Mouse (Mus musculus) left cerebral cortex, adult 2 months (tissue): ENCODE measurements around the gene Zfp385c. TPM values are rescaled to one million over a fixed set of nuclear protein-coding genes. Genes with fewer than 3 reads are reported as not detected.

Experiments
- DNase-seq, 2 experiments: peaks; one replicate each; pipeline ENCODE4 v3.0.0; 2021 to 2022; ENCODE audit warnings: low spot score in 2 of 2, mixed read lengths in 1 of 2; ENCODE audit errors: extremely low spot score in 1 of 2
- H3K27ac ChIP-seq: fragments of 200-600 bp; 2 replicates; pipeline ENCODE4 v1.8.1; 2022
- H3K4me3 ChIP-seq: fragments of 200-600 bp; 2 replicates; pipeline ENCODE4 v1.8.1; 2022
- CTCF ChIP-seq: fragments of 200-600 bp; IDR thresholded peaks from 2 replicates; pipeline ENCODE4 v1.8.1; 2022; ENCODE audit warnings: antibody characterized with exemption, mild to moderate bottlenecking, moderate library complexity
- intact Hi-C: fragments of 180-260 bp; cut with DNase I; formaldehyde crosslinking; loops from one replicate; pipeline ENCODE4 v1.15.1; 2025
- total RNA-seq, 2 experiments: library from RNA; stranded (reverse); gene quantifications; 2 replicates each; pipeline ENCODE4 v1.2.3; 2021

Zfp385c gene
- total RNA-seq, 2 experiments from 2014 or later: 0.16 to 0.26 TPM

GRCm38 (mm10) chr11:100727201-100727600, 34.9 kb upstream of the Zfp385c start:
- no peak overlapping the region for H3K4me3 ChIP-seq
- TF ChIP-seq CTCF: no peak
- DNase-seq: no peak
- intact Hi-C loops: no loop called here
- no peak overlapping the region for H3K27ac ChIP-seq

DNA sequence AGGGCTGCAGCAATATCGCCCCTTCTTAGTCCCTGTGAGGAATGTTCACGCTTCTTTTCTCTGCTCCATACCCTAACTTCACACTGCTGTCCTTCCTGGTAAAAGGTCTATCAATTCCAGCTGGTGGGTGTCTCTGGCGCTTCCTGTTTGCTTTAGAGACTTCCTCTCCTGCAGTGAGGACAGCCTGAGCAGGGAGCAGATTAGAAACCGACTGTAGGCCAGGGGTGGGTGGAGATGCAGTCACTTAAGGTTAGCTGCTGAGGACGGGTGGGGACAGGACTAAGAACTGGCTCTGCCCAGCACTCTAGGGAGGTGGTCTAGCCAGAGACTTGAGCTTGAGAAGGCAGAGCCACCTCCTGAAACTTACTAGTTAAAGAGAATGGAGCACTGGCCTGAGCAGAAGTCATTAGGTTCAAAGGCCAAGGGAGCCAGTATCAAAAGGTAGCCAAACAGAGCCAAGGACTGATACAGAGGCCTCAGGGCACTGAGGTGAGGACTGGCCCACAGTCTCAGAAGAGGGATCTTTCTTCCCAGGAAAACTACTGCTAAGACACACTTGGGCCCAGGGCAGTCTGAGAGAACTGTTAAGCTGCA, 32.8 kb upstream of the Zfp385c start:
- TF ChIP-seq CTCF: no peak
- intact Hi-C loops: no loop called here
- no peak for DNase-seq
- H3K4me3 ChIP-seq: no peak overlapping the region
- H3K27ac ChIP-seq: peak overlapping the region; percentile 64

- Histone ChIP-seq H3K27ac (peak overlapping the region; percentile 88), H3K4me3 (no peak overlapping the region)
- intact Hi-C loops: no loop called here
- DNase-seq: no peak
- TF ChIP-seq CTCF: no peak
Measured at GRCm38 (mm10) chr11:100722493-100723028, 30.3 kb upstream of the Zfp385c start.

GRCm38 (mm10) chr11:100721776-100722492, 29.7 kb upstream of the Zfp385c start:
- no peak overlapping the region for H3K4me3 ChIP-seq
- H3K27ac ChIP-seq: peak overlapping the region; percentile 88
- intact Hi-C loops: loop anchor here (2.0 kb wide), 1 partner anchor 15 kb away; no protein-coding TSS in a partner anchor
- TF ChIP-seq CTCF: no peak
- no peak for DNase-seq

DNA sequence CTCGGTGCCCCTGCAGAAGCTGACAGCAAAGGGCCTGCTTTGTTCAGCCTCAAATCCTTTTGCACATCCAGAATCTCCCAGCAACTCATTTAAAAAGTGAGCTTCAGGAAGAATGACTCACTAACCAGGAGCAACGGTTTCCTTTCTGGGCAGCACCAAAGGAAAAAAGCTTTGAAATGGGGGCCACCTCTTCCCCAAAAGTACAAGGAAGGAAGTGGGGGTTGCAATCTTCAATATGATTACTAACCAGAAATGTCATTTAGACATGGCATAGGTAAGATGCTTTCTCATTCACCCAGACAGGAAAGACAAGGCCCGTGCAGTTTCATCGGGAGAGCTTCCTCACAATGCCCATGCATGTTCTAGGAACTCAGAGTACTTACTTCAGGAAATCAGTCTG, 29.0 kb upstream of the Zfp385c start:
- DNase-seq: no peak
- H3K27ac ChIP-seq: peak overlapping the region; percentile 88
- TF ChIP-seq CTCF: no peak
- intact Hi-C loops: loop anchor here (2.0 kb wide), 1 partner anchor 16 kb away; no protein-coding TSS in a partner anchor
- H3K4me3 ChIP-seq: no peak overlapping the region

DNA sequence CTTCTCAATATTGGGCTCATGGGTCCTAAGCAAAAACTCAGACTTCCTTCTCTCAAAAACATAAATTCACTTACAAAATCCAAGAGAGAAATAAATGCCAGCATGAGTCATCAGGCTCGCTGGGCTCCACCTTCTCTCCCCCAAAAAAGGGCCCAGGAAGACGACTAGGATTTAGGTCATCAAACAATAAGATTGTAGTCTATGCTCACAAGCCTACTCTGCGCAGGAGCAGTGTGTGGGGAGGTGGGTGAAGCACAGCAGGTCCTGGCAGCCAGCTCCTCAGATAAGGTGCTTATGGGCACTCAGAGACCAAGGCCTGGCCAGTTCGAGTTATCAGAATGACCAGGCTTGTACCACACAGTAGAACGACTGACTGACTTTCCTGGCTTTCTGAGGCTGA, 28.1 kb upstream of the Zfp385c start:
- peak in 1 of 2 experiments; percentile 38 for DNase-seq
- peak overlapping the region; percentile 88 for H3K27ac ChIP-seq
- intact Hi-C loops: loop anchor here (2.0 kb wide), 1 partner anchor 16 kb away; no protein-coding TSS in a partner anchor
- TF ChIP-seq CTCF: no peak
- H3K4me3 ChIP-seq: no peak overlapping the region

DNA sequence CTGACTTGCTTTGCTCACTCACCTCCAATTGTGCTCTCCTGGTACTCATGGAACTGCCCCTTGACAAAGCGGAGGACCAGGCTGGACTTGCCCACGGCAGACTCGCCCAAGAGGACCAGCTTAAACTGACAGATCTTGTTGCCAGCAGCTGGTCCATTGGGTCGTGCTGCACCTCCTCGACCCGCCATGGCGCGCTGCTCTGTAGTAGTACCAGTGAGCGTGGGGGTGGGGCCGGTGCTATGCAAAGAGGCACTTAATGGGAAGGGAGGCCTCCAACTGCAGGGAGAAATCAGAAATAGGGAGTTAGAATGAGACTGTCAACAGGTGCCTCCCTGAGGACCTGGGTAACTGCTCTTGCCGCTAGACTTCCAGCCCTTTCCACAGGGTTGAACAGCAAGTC, 27.6 kb upstream of the Zfp385c start:
- peak overlapping the region; percentile 88 for H3K27ac ChIP-seq
- TF ChIP-seq CTCF: no peak
- intact Hi-C loops: loop anchor here (2.0 kb wide), 1 partner anchor 17 kb away; no protein-coding TSS in a partner anchor

GRCm38 (mm10) chr11:100719312-100719711, 27.1 kb upstream of the Zfp385c start:
- intact Hi-C loops: no loop called here
- DNase-seq: no peak
- H3K4me3 ChIP-seq: no peak overlapping the region
- no peak for TF ChIP-seq CTCF
- peak overlapping the region; percentile 88 for H3K27ac ChIP-seq

More for the DNA sequence above, 27.6 kb upstream of the Zfp385c start:
- H3K4me3 ChIP-seq: no peak overlapping the region
- DNase-seq: no peak

DNA sequence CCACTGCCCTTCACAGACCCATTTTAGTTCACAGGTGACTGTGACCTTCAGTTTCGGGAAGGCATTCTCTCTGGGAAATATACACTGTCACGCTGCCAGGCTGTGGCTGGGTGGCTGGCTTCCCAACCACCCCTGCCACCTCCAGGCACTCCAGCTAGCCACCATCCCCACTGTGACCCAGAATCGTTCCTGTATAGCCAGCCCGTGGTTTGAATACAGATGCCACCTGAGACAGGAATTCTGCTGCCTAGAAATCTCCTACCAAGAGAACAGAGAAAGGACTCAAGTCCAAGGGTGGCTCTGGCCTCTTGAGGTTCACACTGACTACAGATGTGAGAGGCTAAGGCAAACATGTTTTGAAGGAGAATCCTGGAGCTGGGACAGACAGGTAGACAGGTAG, 26.6 kb upstream of the Zfp385c start:
- H3K4me3 ChIP-seq: no peak overlapping the region
- peak overlapping the region; percentile 88 for H3K27ac ChIP-seq
- no peak for DNase-seq
- intact Hi-C loops: no loop called here
- TF ChIP-seq CTCF: no peak

- no peak for TF ChIP-seq CTCF
- Histone ChIP-seq H3K4me3 (no peak overlapping the region), H3K27ac (peak overlapping the region; percentile 88)
- intact Hi-C loops: no loop called here
- no peak for DNase-seq
Measured at GRCm38 (mm10) chr11:100718462-100718861, 26.2 kb upstream of the Zfp385c start.

DNA sequence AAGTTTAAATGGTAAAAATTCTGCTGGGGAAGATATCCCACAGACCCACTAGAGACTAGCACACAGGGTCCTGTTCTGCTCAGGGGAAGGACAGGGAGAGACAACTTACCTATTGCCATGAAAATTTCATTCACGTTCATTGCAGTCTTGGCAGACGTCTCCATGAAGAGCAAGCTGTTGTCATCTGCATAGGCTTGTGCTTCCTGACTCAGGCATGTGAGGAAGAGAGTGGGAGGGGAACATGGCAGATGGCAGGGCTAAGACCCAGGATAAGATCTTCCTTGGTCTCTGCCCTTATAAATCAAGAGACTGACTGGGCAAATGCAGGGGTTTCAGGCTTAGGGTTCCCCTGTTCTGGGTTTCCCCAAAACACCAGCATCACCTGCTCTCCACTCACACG, 24.4 kb upstream of the Zfp385c start:
- DNase-seq: no peak
- intact Hi-C loops: no loop called here
- Histone ChIP-seq H3K27ac (peak overlapping the region; percentile 40), H3K4me3 (no peak overlapping the region)
- TF ChIP-seq CTCF: no peak

DNA sequence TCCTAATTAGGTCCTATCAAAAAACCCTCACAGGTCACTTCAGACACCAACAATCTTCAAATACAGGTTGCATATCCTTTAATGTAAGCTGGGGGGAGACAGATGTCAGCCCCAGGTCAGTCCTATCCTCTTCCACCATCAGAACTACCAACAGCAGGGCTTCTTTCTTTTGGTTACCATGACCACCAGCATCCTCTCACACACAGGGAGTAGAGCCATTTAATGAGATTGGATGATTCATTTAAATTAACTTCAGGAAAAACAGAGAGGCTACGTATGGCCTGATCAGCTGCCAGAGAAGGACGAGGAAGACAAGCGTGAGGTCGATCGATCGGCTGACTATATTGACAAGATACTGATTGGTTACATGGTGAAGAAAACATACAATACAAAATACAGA, 22.7 kb upstream of the Zfp385c start:
- Histone ChIP-seq H3K27ac (peak overlapping the region; percentile 45), H3K4me3 (no peak overlapping the region)
- DNase-seq: no peak
- intact Hi-C loops: loop anchor here (1.0 kb wide), 2 partner anchors 46 to 244 kb away; no protein-coding TSS in a partner anchor
- no peak for TF ChIP-seq CTCF
